Mouse (Mus musculus) limb, embryonic 14.5 days (tissue): ENCODE measurements around the gene Gm29427. TPM values are rescaled to one million over a fixed set of nuclear protein-coding genes. Genes with fewer than 3 reads are reported as not detected.

Source experiments
- ATAC-seq: fragments of 200-750 bp; cut with Nextera tagmentation; 2 replicates; pipeline ENCODE4 v1.8.0; 2017; ENCODE audit warnings: low read depth, moderate number of reproducible peaks, moderate TSS enrichment; ENCODE audit not compliant: low FRiP score
- DNase-seq: peaks from one replicate; pipeline ENCODE4 v3.0.0-alpha.2; 2015; ENCODE audit warnings: low spot score
- H3K27ac ChIP-seq: fragments of 300-500 bp; sonication (generic); replicated peaks from 2 replicates; pipeline ENCODE4 v1.5.1; 2014; ENCODE audit warnings: low read depth, mild to moderate bottlenecking, low read length, moderate library complexity, mixed read lengths
- H3K27me3 ChIP-seq: fragments of 300-500 bp; sonication (generic); 2 replicates; pipeline ENCODE4 v1.6.1; 2014; ENCODE audit warnings: low read length, mixed read lengths; ENCODE audit not compliant: control insufficient read depth, insufficient read depth
- H3K36me3 ChIP-seq: fragments of 300-500 bp; sonication (generic); 2 replicates; pipeline ENCODE4 v1.6.1; 2014; ENCODE audit warnings: mild to moderate bottlenecking, low read length, moderate library complexity, mixed read lengths; ENCODE audit not compliant: control insufficient read depth, insufficient read depth
- H3K4me1 ChIP-seq: fragments of 300-500 bp; sonication (generic); 2 replicates; pipeline ENCODE4 v1.6.1; 2014; ENCODE audit warnings: antibody characterized with exemption, low read length, mixed read lengths; ENCODE audit not compliant: control insufficient read depth, insufficient read depth
- H3K4me2 ChIP-seq: fragments of 300-500 bp; sonication (generic); replicated peaks from 2 replicates; pipeline ENCODE4 v1.6.1; 2014; ENCODE audit warnings: low read depth, mild to moderate bottlenecking, low read length, moderate library complexity; ENCODE audit not compliant: severe bottlenecking
- H3K4me3 ChIP-seq: fragments of 300-500 bp; sonication (generic); replicated peaks from 2 replicates; pipeline ENCODE4 v1.5.1; 2014; ENCODE audit warnings: low read length
- H3K9ac ChIP-seq: fragments of 300-500 bp; sonication (generic); 2 replicates; pipeline ENCODE4 v1.6.1; 2014; ENCODE audit warnings: mild to moderate bottlenecking, low read depth, low read length, moderate library complexity; ENCODE audit not compliant: severe bottlenecking
- H3K9me3 ChIP-seq: fragments of 300-500 bp; sonication (generic); 2 replicates; pipeline ENCODE4 v1.6.1; 2016; ENCODE audit warnings: low read length; ENCODE audit not compliant: control insufficient read depth
- POLR2A ChIP-seq: fragments of 200-500 bp; IDR thresholded peaks from 2 replicates; pipeline ENCODE4 v1.8.0; 2012; ENCODE audit warnings: inconsistent platforms, mild to moderate bottlenecking, moderate library complexity, borderline replicate concordance; ENCODE audit not compliant: insufficient read depth, insufficient read length; ENCODE audit errors: extremely low read depth
- WGBS: fragments of 180-500 bp; shearing (Covaris S2); extraction: QIAGEN DNeasy Blood & Tissue Kit; methylation state at CpG from one replicate; pipeline ENCODE4 v1.1.7; 2014; 5-methylcytosine and 5-hydroxymethylcytosine counted together
- polyA plus RNA-seq, 2 experiments: library from polyadenylated mRNA; depleted of rRNA in 1 of 2; stranded (reverse) in 1 of 2; unstranded in 1 of 2; fragments of >200 nt; fragmentation: Nextera tagmentation in 1 of 2; extraction: Ambion mirVana in 1 of 2; gene quantifications; 2 replicates each; pipeline versions ENCODE4 v1.2.1 to v1.2.3; 2012 to 2014

The Gm29427 gene
- polyA plus RNA-seq, 2 experiments = not detected

DNA sequence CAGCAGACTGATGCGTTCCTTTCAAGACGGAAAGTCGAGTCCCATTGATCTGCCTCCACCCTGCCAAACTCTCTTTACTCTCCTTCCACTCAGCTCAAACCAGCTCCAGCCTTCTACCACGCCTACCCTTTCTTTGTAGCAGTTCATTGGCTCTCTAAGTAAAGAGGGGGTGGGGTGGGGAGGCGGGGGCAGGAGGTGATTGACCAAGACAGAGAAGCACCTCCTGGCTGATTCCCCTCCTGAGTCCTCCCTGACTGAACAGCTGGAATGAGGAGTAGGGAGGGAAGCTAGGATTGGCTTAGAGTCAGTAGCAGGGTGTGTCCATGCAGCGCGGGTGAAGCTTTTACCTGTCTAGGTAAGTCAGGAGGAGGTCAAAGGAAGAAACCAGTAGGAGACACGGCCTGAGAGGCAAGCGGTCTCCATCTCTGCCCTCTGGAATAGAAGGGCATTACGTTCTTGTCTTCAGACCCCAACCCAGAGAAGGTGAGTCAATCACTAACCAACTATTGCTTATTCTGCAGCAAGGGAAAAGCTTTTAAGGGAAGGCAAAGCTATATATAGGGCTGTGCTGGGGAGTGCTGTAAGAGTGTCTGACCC lies 16.2 kb upstream of the Gm29427 start, which contains the start of gene AA986860:
Gene AA986860 (plus strand): TSS at position 236 of the 597 bp plus-strand sequence.
- Histone ChIP-seq H3K36me3 (no peaks in the 10 kb centered on the region), H3K4me3 (no peak within 1 kb of the TSS), H3K27ac (no peak within 1 kb of the TSS), H3K4me1 (no peaks in the 10 kb centered on the region; the same call in 1 of the 2 replicates), H3K9ac (no peak within 1 kb of the TSS; the same call in 1 of the 2 replicates), H3K4me2 (peak within 1 kb of the TSS; percentile 15; the same call in 1 of the 2 replicates), H3K9me3 (no peaks in the 10 kb centered on the region), H3K27me3 (no peaks in the 10 kb centered on the region)
- TF ChIP-seq POLR2A = no peak
- DNase-seq (peak; percentile 27), ATAC-seq (peak; percentile 65)
- 3% methylated on average over 10 of the region's 10 CpGs for WGBS

DNA sequence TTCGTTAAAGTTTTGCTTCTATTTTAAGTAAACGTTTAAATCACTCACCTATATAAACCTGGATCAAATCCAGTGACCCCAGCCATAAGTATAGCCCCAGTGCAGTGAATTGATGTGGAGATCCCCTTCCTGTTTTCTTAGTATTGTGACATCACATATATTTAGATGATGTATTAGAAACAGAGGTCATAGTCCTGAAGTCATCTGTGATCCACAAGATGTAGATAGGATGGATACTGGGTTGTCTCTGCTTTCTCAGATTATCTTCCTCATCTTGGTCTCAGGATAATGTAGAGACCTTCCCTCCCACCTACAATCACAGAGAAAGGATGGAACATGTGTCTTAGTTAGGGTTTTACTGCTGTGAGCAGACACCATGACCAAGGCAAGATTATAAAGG lies 13.6 kb upstream of the Gm29427 start, which contains the start of gene Pfkfb2:
Gene Pfkfb2 (minus strand): TSS at position 101 of the 400 bp plus-strand sequence.
- no peaks in the 10 kb centered on the region for H3K27me3 ChIP-seq
- TF ChIP-seq POLR2A = no peak
- no peak within 1 kb of the TSS for H3K4me3 ChIP-seq
- 0 out of 2 replicates have a peak, but pooled peaks cover 2% of the 10 kb centered on the region for H3K36me3 ChIP-seq
- no peak within 1 kb of the TSS for H3K27ac ChIP-seq
- no peak within 1 kb of the TSS for H3K9ac ChIP-seq
- H3K9me3 ChIP-seq = no peaks in the 10 kb centered on the region
- H3K4me2 ChIP-seq = no peak within 1 kb of the TSS
- WGBS = 83% methylated on average over 2 of the region's 2 CpGs
- ATAC-seq (no peak), DNase-seq (no peak)
- no peaks in the 10 kb centered on the region; the same call in 1 of the 2 replicates for H3K4me1 ChIP-seq

DNA sequence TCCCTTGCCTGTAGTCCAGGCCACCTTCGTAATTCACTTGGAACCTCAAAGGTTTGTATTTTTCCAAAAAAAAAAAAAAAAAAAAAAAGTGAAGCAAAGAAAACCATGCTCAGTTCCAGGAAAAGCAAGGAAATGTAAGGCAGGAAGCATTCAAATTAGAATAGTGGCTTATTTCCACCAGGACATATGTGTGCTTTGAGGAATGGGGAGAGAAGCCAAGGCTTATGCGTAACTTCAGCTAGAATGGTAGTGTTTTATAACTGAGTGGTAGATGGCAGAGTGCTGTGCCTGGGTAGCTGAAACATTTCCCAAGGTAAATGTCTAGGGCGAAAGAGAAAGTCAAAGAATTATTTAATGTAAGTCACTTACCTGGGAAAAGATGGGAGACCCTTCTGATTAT lies 13.1 kb upstream of the Gm29427 start:
- TF ChIP-seq POLR2A = no peak
- 88% methylated on average over 3 of the region's 3 CpGs for WGBS
- DNase-seq (no peak), ATAC-seq (no peak)
- Histone ChIP-seq H3K36me3 (0 out of 2 replicates have a peak, but pooled peaks cover 2% of the 10 kb centered on the region), H3K4me3 (no peak overlapping the region), H3K4me1 (no peaks in the 10 kb centered on the region; the same call in 1 of the 2 replicates), H3K9ac (no peak overlapping the region), H3K9me3 (no peaks in the 10 kb centered on the region), H3K4me2 (no peak overlapping the region), H3K27me3 (no peaks in the 10 kb centered on the region), H3K27ac (no peak overlapping the region)

DNA sequence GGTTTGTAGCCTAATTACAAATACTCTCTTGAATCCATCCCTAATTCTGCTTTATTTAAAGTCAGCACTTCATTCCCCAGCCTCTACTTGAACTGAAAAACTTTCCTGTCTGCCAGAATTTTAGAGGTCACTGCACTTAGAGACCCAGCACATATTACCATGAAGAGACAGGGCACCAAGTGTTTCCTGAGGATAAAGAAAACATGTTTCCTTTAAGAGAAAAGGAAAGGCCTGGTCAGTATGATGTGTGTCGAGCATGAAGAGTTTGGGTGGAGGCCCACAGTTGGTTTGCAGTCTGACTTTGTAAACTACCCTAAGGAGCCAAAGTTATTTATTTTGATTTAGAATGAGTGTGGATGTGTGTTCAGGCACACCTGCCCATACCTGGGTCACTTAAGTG lies 12.5 kb upstream of the Gm29427 start:
- Histone ChIP-seq H3K27me3 (no peaks in the 10 kb centered on the region), H3K4me1 (no peaks in the 10 kb centered on the region; the same call in 1 of the 2 replicates), H3K9ac (no peak overlapping the region), H3K27ac (no peak overlapping the region), H3K4me3 (no peak overlapping the region), H3K36me3 (peaks cover 5% of the 10 kb centered on the region; the same call in 1 of the 2 replicates), H3K9me3 (no peaks in the 10 kb centered on the region), H3K4me2 (no peak overlapping the region)
- ATAC-seq (no peak), DNase-seq (no peak)
- TF ChIP-seq POLR2A = no peak
- 78% methylated on average over 1 of the region's 1 CpGs for WGBS

DNA sequence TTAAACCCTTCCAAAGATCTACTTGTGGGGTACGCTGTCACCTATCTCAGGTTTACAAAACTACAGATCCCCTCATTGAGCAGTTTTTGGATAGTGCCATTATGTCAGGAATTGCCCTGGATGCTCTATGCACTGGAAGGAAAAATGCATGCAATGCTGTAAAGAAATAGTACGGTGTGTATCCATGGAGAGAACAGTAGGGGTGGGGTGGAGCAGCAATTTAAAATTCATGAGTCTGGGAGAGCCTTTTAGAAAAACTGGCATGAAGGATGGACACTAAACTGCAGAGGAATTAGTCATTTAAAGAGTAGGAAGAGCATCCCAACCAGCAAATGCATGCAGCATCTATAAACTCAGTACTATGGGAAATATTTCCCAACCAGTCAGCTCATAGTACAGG lies 10.8 kb upstream of the Gm29427 start:
- Histone ChIP-seq H3K4me3 (no peak overlapping the region), H3K9me3 (no peaks in the 10 kb centered on the region), H3K4me1 (no peaks in the 10 kb centered on the region), H3K27ac (no peak overlapping the region), H3K27me3 (no peaks in the 10 kb centered on the region), H3K4me2 (no peak overlapping the region), H3K9ac (no peak overlapping the region), H3K36me3 (peaks cover 5% of the 10 kb centered on the region; the same call in 1 of the 2 replicates)
- DNase-seq = no peak
- no peak for ATAC-seq
- no peak for TF ChIP-seq POLR2A
- 91% methylated on average over 2 of the region's 2 CpGs for WGBS
